Mouse (Mus musculus) embryonic fibroblast, embryonic 13.5 days (primary cell): ENCODE measurements around the gene Mocs1.

Experiments used
- CTCF ChIP-seq: IDR thresholded peaks from 2 replicates; pipeline ENCODE4 v1.5.1; 2011; ENCODE audit warnings: mild to moderate bottlenecking, control low read depth, low read length, moderate library complexity, borderline replicate concordance; ENCODE audit not compliant: insufficient read depth
- POLR2A ChIP-seq: IDR thresholded peaks from 2 replicates; pipeline ENCODE4 v1.6.1; 2011; ENCODE audit warnings: low read depth, mild to moderate bottlenecking, control low read depth, low read length, moderate library complexity

DNA sequence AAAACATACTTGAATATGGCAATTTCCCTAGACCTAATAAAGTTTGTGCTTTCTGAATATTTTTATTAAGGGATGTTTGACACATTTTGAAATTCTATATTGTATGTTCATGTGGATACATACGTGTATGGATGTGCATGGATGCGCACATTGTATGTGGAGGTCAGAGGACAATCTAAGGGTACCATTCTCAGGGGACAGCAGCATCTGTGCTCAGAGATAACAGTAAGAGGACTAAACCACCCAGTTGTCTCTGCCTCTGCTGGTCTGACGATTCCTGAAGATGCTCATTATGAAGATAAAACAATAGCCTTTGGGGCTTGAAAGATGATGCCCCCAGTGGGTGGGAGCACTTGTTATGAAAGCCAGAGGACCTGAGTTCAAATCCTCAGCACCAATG lies 36.7 kb downstream of the Mocs1 start:
- no peak for TF ChIP-seq POLR2A
- TF ChIP-seq CTCF = no peak
